Mouse (Mus musculus) activated CD4-positive, CD25-positive, alpha-beta regulatory T cell, adult 4 months (primary cell): ENCODE data around the gene Ablim2. TPM values are rescaled to one million over a fixed set of nuclear protein-coding genes. Genes with fewer than 3 reads are reported as not detected.

Source experiments
- ATAC-seq: one replicate; pipeline ENCODE4 v1.8.0; 2017
- polyA plus RNA-seq, 2 experiments: library from polyadenylated mRNA; unstranded; fragments of 100-300 nt; shearing (Covaris generic); gene quantifications; one replicate each; pipeline ENCODE4 v1.2.1; 2017

Ablim2 gene
- polyA plus RNA-seq, 2 experiments from 2014 or later, result 1.5 to 1.9 TPM

- ATAC-seq, result no peak
Observed at GRCm38 (mm10) chr5:35770891-35771663, 13.4 kb downstream of the Ablim2 start.

DNA sequence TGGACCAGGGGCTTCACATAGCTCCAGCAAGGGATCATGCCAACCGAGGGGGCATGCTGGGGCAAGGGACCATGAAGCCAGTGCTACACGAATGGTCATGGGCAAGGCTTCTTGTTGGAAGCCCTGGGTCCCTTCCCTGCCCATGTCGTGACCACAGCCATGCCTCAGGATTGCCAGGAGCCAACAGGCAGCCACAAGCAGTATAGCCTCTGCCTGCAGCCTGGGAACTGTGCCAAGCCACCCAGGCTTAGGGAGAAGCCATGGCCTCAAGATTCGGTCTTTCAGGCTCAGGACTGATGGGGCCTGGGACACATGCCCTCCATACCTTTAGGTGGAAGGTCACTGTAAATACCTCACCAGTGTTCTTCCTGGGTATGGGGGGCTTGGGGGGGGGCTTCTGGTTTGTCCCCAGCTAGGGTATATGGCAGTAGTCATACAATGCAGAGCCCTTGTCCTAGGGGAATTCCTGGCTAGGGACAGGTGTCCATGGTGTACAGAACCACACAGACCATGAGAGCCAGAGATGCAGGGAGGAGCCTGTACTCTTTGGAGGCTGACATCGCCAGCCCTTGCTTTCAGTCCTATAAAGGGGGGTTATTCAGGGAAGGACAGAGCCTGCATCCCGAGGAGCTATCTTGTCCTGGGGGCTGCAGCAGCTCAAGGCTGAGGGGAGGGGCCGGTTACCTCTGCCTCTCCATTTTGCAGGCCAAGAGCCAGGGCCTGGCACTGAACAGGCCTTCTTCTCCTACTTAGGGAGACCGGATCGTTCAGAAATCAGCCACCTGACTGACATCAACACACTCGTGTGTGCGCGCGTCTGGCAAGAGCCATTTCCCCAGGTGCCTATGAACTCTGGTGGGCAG lies 15.8 kb downstream of the Ablim2 start:
- no peak for ATAC-seq

DNA sequence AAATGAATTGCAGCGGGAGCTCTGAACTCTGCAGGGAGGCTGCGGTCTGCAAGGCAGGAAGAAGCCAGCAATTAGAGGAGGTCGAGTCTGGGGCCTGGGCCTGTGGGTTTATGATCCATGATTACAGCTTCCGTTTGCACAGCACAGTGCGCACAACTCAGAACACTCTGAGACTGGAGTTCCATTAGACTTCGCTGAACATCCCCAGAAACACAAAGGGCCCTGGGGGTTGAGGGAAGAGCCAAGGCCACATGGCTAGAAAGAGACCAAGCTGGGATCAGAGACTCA lies 16.4 kb downstream of the Ablim2 start:
- ATAC-seq, result no peak

GRCm38 (mm10) chr5:35781116-35781515 lies 23.4 kb downstream of the Ablim2 start:
- ATAC-seq, result no peak

- no peak for ATAC-seq
Observed at GRCm38 (mm10) chr5:35782648-35783180, 25.0 kb downstream of the Ablim2 start.

DNA sequence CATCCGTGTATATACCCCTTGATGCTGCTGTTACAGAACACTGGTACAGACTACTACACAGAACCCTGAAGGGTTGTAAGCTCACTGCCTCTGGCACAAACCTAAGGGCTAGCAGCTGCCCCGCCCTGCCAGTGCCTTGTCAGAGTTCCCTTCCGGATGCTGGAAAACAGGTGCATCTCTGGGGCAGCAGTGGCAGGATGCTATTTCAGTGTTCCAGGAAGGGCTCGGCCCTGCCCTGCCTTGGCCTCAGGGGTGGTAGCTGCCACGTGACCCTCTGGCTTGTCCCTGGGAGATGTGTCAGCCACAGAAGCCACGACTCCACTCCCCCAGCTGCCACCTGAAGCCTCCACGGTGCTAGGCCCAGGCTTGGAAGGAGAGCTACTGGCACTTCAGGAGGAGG lies 28.2 kb downstream of the Ablim2 start:
- no peak for ATAC-seq

GRCm38 (mm10) chr5:35787847-35788246 lies 30.2 kb downstream of the Ablim2 start:
- no peak for ATAC-seq

- ATAC-seq, result no peak
Observed at GRCm38 (mm10) chr5:35788719-35789118, 31.0 kb downstream of the Ablim2 start.

DNA sequence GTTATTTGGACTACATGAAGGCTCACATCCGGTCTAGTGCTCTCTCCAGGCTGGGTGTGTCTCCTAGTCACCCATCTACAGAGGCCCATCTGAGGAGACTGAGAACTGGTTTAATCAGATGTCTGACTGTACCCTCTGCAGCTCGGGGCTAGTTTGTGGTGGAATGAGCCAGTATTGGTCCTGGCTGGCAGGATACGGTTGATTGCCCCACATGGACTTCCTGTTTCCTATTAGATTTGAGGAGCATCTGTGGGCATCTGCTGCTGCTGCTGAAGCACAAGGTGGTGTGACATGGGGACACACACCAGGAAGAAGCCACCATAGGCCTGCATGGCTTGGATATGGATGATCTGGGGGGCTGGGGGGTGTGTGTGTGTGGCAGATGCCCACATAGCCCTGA lies 32.0 kb downstream of the Ablim2 start:
- ATAC-seq, result no peak

GRCm38 (mm10) chr5:35790387-35791065 lies 32.8 kb downstream of the Ablim2 start:
- no peak for ATAC-seq

DNA sequence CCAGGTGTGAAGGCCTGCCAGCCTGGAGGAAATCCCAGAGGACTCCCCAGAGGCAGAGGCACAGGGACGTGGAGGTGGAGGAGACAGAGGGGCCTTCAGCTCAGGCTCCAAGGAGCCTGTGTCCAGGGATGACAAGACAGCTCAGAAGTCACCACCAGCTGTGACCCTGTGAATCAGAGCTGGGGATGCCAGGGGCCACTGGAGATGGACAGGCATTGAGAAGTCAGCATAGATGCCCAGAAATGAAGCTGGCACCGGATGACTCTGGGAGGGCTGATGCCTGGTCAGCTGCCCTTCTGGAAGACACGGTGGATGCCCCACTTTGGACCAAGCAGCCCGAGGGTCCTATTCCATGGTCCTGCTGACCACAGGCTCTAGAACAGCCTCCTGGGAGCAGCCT lies 36.3 kb downstream of the Ablim2 start:
- no peak for ATAC-seq

DNA sequence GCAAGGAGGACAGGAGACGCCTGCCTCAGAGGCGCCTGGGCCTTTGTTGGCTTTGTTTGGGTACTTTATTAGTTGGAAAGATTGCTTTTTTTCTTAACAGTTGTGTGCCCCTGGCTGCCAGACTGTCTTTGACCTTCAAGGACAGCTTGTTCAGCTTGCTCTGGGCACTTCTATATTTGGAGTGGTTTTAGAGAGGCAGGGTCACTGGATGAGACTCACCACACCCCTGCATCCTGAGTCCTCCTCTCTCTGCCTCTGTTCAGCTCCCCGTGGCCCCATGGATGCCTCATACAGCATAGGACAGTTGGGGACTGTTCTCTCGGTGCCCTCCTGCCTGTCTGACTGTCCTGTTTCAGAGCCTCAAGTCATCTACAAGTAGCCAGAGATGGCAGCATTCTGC lies 37.3 kb downstream of the Ablim2 start:
- no peak for ATAC-seq

- ATAC-seq, result no peak
Observed at GRCm38 (mm10) chr5:35795481-35796048, 37.9 kb downstream of the Ablim2 start.

DNA sequence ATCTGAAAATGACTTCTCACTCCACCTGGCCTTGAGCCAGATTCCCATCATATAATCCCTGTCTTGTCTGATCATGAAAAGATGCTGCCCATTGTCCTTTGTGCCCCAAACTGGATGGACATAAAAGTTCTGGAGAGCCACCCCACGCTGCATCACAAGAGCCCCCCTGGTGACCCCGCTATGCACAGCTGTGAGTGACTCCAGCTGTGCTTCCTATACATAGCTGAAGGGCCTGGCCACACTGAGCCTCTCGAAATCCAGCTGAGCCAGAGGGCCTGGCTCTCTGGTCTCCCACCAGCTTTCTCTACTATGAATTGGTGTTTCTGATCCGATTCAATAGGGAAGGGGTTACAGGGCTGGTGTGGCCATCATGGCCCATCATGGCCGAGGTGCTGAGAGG lies 38.5 kb downstream of the Ablim2 start:
- no peak for ATAC-seq

DNA sequence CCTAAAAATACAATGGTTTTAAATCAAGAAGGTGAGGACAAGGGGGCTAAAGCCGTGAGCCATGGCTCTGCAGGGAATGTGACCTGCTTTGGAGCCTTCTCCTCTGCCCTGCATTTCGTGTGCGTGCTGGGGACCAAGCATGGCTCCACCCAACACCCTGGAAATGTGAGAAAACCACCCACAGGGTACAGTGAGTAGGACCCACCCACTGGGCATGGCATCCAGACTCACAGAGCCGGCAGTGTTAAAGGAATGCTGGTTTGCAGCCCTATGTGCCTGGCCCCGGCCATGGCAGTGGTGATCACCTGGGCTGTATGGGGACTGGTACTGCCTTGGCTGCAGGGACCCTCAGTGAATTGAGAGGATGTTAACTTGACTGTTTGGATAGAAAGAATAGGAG lies 41.4 kb downstream of the Ablim2 start:
- no peak for ATAC-seq

DNA sequence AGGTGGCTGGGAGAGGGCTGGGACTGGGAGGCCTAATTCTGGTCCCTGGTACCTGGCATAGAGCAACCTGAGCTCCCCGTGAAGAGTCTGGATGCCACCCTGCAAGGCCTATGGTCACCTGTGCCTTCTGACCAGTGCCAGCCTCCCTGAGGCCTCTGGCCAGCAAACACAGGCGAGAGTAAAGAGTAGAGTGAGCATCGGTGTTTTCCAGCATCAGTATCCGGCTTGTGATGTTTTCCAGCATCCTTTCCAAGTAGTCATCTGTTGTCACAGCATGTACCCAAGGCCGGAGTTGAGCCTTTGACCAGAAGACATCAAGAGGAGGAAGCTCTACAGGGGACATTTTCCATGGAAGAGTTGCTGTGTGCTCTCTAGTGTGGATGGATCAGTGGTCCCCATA lies 45.7 kb downstream of the Ablim2 start:
- ATAC-seq, result no peak

GRCm38 (mm10) chr5:35804685-35805084 lies 47.0 kb downstream of the Ablim2 start:
- no peak for ATAC-seq

DNA sequence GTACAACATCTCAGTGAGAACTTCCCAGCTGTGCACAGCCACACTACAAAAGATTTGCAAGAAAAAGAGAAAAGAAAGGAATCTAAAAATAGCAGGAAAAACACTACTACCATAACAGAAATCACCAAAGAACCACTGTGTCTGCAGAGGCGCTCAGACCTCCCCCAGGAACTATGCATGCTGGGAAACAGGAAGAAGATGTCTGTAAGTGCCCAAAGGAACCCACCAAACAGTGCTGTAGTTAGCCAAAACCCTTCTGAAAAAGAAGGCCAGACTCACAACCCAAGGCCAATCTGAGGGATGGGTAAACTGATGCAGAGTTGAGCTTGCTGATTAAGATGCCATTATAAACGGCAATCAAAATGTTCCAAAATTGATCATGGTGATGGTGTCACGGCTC lies 47.5 kb downstream of the Ablim2 start:
- ATAC-seq, result no peak

- no peak for ATAC-seq
Observed at GRCm38 (mm10) chr5:35807018-35807417, 49.3 kb downstream of the Ablim2 start.

DNA sequence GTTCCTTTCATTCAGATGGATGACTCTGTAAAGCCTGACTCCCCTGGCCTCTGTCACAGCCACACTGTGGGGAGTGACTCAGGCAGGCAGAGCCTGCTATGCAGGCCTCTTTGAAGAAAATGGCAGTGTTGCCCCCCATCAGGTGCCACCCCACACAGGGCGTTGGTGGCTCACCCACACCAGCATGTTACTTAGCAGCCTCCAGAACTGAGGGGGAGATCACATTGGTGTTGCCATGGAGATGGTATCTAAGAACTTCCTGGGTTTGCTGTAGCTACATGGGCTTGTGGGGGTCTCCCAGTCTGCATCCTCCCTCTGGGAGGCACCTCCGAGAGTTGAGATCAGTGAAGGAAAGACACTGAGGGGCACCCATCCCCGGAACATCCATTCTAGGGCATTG lies 52.8 kb downstream of the Ablim2 start:
- ATAC-seq, result no peak

GRCm38 (mm10) chr5:35811639-35812295 lies 54.1 kb downstream of the Ablim2 start:
- ATAC-seq, result no peak

- no peak for ATAC-seq
Observed at GRCm38 (mm10) chr5:35814334-35814941, 56.8 kb downstream of the Ablim2 start.
